Mouse (Mus musculus): Measurements from ENCODE around the gene Dlx6. TPM values are rescaled to one million over a fixed set of nuclear protein-coding genes. Genes with fewer than 3 reads are reported as not detected.

Dlx6 gene
- under 1 TPM in 1 of 2 experiments, not detected in 1; 0.39 TPM for polyA plus RNA-seq (2017; shearing (Covaris generic))

DNA sequence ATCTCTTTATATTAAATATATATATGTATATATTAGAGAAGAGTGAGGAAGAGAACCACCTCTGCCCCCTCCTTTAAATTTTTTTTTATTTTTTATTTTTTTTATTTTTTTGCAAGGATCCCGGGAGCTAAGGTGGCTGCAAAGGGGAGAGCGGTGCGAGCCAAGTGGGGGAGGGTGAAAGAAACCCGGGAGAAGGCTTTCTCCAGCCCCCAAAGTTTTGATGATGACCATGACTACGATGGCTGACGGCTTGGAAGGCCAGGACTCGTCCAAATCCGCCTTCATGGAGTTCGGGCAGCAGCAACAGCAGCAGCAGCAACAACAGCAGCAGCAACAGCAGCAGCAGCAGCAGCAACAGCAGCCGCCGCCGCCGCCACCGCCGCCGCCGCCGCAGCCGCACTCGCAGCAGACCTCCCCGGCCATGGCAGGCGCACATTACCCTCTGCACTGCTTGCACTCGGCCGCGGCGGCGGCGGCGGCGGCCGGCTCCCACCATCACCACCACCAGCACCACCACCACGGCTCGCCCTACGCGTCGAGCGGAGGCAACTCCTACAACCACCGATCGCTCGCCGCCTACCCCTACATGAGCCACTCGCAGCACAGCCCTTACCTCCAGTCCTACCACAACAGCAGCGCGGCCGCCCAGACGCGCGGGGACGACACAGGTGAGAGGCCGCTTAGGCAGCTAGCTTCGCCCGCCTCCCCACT is at the start of gene Dlx6:
TSS of gene Dlx6 (plus strand) at position 175 of the 711 bp plus-strand sequence.

GRCm38 (mm10) chr6:6881638-6882190 is 18.6 kb downstream of the Dlx6 start, which contains the start of gene Dlx5:
Dlx5 (minus strand) TSS chr6:6882085.

Other genes with a start within 250 kb of the Dlx6 start
- gene Dlx5, start 18.8 kb downstream of the Dlx6 start, polyA plus RNA-seq (2017; shearing (Covaris generic)) = not detected
- gene Sdhaf3, start 92.7 kb downstream of the Dlx6 start, polyA plus RNA-seq (2017; shearing (Covaris generic)) = 1 to 10 TPM; 1.8 to 2.2 TPM